Mouse (Mus musculus) bone marrow macrophage, adult 2 months (primary cell): ENCODE data around the gene Prr14.

Source experiments
- CTCF ChIP-seq: IDR thresholded peaks from 2 replicates; pipeline ENCODE4 v1.5.1; 2012; ENCODE audit warnings: low read depth, mild to moderate bottlenecking, low read length, moderate library complexity
- POLR2A ChIP-seq: IDR thresholded peaks from 2 replicates; pipeline ENCODE4 v1.6.1; 2012; ENCODE audit warnings: mild to moderate bottlenecking, low read depth, low read length, borderline replicate concordance

DNA sequence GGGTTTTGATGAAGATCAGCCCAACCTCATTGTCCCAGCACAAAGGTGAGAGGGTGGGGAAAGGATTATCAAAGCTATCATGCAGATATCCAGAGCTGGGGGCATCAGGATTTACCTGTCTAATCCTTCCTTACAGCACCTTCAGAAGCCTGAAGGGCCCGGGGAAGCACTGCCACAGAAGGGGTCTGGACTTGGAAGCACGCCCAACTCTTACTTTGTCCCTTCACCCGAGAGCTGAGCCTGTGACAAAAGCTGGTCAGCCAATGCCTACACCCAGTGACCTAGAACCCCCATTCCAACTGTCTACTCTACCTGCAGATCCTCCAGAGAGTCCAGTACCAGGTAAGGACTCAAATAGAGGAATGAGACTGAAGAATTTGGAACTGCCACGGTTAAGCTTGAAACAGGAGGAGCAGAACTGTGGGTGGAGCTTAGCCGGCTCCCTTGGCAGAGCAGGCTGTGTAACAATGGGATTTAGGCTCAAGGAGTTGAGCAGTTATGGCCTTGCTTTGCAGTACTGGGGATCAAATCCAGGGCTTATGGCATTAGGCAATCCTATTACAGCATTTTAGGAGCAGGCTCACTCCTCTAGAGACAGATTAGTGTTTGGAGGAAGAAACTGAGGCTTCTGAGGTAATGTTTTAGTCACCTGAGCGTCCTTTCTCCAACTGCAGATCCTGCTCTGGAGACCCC is 15.1 kb downstream of the Prr14 start:
- TF ChIP-seq CTCF (no peak), POLR2A (no peak)
